Mouse (Mus musculus) brain, embryonic 14.5 days (tissue): ENCODE data around the gene Fzr1.

Experiments used
- CTCF ChIP-seq: fragments of 200-500 bp; IDR thresholded peaks from 2 replicates; pipeline ENCODE4 v1.5.1; 2012; ENCODE audit warnings: inconsistent platforms, mild to moderate bottlenecking, moderate library complexity, borderline replicate concordance; ENCODE audit not compliant: insufficient read depth, insufficient read length; ENCODE audit errors: extremely low read depth
- POLR2A ChIP-seq: fragments of 200-500 bp; IDR thresholded peaks from 2 replicates; pipeline ENCODE4 v1.6.1; 2012; ENCODE audit warnings: mild to moderate bottlenecking, inconsistent platforms, borderline replicate concordance; ENCODE audit not compliant: poor library complexity, insufficient read depth, insufficient read length, severe bottlenecking; ENCODE audit errors: extremely low read depth

- no peak for TF ChIP-seq POLR2A
- TF ChIP-seq CTCF, result no peak
Observed at GRCm38 (mm10) chr10:81421041-81421796, 42.9 kb upstream of the Fzr1 start.
